Mouse (Mus musculus) bone marrow, adult 2 months (tissue): ENCODE measurements at regions not wholly inside any gene's neighbourhood (a gene's known extent, or its start where the extent isn't known, plus 50 kb on each side); places are given as distances from the start of the nearest gene placed in this dataset.

Experiments
- H3K27ac ChIP-seq: fragments of 200-500 bp; 2 replicates; pipeline ENCODE4 v1.5.1; 2012; ENCODE audit warnings: low read depth, mild to moderate bottlenecking, control low read depth, inconsistent platforms, low read length; ENCODE audit not compliant: control insufficient read depth, poor library complexity, insufficient read depth
- H3K4me1 ChIP-seq: fragments of 200-500 bp; 2 replicates; pipeline ENCODE4 v1.6.1; 2011; ENCODE audit warnings: low read length; ENCODE audit not compliant: control insufficient read depth, insufficient read depth
- H3K4me3 ChIP-seq: fragments of 200-500 bp; replicated peaks from 2 replicates; pipeline ENCODE3; 2011; ENCODE audit warnings: mild to moderate bottlenecking, low read depth, low read length, control low read depth; ENCODE audit not compliant: control insufficient read depth
- CTCF ChIP-seq: fragments of 200-500 bp; IDR thresholded peaks from 2 replicates; pipeline ENCODE4 v1.5.1; 2011; ENCODE audit warnings: low read length, control low read depth; ENCODE audit not compliant: control insufficient read depth, insufficient read depth
- POLR2A ChIP-seq: fragments of 200-500 bp; IDR thresholded peaks from 2 replicates; pipeline ENCODE4 v1.6.1; 2011; ENCODE audit warnings: low read depth, mild to moderate bottlenecking, control low read depth, low read length, borderline replicate concordance; ENCODE audit not compliant: control insufficient read depth
- WGBS: fragments of 180-500 bp; shearing (Covaris S2); methylation state at CpG from one replicate; pipeline ENCODE4 v1.1.7; 2018; 5-methylcytosine and 5-hydroxymethylcytosine counted together

DNA sequence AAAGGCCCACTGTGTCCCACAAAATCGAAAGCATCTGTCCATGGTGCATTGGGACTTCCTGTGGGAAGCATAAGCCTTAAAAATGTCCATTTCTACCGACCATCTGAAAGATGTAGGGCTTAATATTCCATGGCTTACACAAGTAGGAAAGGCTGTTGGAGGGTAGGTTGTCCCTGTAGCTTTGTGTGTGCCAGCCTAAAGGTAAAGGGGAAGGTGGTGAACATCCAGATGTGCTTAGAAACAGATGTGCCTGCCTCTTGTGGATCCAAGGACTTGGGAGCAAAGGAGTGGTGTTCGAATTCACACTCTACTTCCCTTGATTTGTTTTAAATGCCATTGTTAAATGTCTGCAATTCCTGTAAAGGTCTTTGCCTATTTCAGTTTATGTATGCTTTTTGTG is 265.9 kb upstream of the Lyplal1 start:
- TF ChIP-seq POLR2A = no peak
- no peak for TF ChIP-seq CTCF
- Histone ChIP-seq H3K27ac (no peak overlapping the region), H3K4me3 (no peak overlapping the region), H3K4me1 (no peaks in the 10 kb centered on the region)
- WGBS = 71% methylated on average over 3 of the region's 3 CpGs

DNA sequence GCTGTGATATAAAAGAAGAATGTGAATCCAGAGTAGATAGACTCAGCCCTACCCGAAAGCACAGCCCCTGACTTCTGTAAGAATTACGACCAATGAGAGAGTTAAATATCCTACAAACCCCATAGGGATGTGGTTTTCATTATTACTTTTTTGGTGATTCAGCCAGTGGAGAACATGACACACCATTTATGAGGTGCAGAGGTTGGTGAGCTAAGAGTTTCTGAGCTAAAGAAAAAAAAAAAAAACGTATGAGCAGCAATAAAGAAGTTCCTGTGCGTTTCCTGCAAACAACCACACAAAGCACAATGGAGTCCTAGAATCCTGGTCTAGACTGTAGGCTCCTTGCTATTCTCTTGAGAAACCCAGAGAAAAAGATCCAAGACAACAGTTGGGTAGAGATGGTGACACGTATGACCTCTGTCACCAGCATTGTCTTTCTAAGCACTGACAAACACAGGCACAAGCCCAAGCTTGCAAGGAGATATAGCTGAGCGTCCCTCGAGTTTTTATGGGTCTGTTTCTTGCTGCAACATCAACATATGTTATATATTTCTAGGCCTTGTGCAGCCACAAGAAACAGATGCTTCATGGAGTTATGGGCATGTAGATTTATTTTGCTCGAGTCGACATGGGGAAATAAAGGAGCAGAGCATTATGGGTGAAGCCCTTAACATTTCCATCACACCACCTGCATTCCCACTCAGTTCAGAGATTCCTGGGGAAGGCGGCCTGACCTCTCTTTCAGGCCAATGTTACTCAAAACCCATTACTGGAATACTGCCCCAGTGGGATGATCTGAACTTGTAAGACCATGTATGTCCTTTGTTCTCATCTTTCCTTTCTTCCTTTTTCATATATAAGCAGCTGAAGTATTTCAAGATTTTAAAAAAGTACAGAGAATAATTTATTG is 263.1 kb upstream of the Lyplal1 start:
- WGBS = 52% methylated on average over 10 of the region's 10 CpGs
- no peak overlapping the region for H3K27ac ChIP-seq
- no peak overlapping the region for H3K4me3 ChIP-seq
- TF ChIP-seq POLR2A (no peak), CTCF (no peak)
- no peaks in the 10 kb centered on the region for H3K4me1 ChIP-seq

DNA sequence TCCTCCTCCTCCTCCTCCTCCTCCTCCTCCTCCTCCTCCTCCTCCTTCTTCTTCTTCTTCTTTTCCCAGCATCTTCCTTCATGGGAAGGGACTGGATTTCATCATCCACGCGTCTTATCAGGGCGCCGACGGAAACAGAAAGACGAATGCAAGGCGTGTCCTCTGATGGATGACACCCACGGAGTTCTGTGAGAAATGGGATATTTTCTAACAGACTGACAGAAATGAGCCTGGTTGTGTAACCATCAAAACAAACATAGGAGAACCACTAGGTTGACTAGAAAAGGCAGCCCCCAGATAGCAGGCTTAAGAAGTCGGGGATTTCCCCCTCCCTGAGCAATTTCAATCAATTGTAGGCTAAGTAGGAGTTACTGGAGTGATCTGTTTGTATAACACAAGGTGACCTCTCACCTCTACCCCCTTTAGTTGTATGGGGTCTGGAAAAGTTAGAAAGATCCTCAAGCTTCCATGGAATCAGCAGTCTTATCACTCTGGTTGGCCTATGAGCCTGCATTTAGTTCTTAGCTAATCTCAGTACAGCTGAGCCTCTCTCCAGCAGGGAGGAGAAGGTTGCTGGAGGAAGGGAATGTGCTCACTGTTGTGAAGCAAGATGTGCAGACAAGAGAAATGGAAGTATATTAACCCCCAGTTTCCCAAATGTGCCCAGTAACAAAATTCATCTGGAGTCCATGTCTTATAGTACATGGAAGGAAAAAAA is 260.0 kb upstream of the Lyplal1 start:
- H3K27ac ChIP-seq = no peak overlapping the region
- WGBS = 77% methylated on average over 9 of the region's 9 CpGs
- no peaks in the 10 kb centered on the region for H3K4me1 ChIP-seq
- TF ChIP-seq POLR2A = no peak
- TF ChIP-seq CTCF = no peak
- no peak overlapping the region for H3K4me3 ChIP-seq

DNA sequence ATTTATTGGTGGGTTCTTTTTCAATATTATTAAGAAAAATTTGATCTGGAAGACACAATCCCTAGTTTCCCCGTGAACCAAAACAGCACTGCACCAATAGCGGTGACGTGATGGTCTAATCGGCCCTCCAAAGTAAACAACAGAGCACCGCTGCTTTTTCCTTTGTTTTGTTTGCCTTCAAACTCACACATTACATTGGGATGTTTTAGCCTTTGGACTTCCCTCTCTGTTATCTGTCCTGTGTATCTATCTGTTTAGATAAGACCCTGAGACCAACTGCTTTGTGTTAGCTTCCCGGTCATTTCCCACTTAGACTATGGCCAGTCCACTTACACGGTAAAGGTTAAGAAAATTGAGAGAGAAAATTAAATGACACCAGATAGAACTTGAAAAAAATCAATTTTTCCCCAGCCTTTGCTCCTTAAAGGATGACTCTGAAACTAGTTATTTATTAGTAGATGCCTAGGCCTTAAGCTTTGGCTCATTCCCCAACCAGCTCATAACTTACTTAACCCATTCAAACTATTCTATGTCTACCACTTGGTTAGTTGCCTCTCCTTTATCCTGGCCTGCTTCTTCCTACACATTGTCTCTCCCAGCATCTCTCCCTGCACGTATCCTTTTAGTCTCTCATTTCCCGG is 257.0 kb upstream of the Lyplal1 start:
- WGBS = 64% methylated on average over 9 of the region's 9 CpGs
- TF ChIP-seq CTCF (no peak), POLR2A (no peak)
- Histone ChIP-seq H3K4me3 (no peak overlapping the region), H3K4me1 (no peaks in the 10 kb centered on the region), H3K27ac (no peak overlapping the region)

DNA sequence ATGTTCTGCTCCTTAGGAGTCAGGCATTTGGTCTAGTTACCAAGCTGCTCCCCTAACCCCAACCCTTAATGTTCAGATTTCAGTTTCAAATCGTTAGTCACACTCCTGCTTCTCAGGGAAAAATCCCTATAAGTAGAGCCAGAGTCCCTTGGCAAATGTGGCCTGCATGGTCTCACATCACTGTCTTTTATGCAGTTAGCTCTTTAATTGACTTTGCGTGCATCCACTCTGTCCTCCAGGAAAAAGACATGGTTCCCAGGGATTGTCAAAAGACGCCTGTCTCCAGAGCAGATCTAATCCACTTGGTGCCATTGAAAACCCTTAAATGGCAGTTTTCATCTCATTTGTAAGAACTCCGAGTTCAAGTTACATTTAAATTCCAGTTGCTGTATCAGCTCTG is 256.3 kb upstream of the Lyplal1 start:
- Histone ChIP-seq H3K4me3 (no peak overlapping the region), H3K27ac (no peak overlapping the region), H3K4me1 (no peaks in the 10 kb centered on the region)
- TF ChIP-seq CTCF = no peak
- no peak for TF ChIP-seq POLR2A
- 74% methylated on average over 4 of the region's 4 CpGs for WGBS

DNA sequence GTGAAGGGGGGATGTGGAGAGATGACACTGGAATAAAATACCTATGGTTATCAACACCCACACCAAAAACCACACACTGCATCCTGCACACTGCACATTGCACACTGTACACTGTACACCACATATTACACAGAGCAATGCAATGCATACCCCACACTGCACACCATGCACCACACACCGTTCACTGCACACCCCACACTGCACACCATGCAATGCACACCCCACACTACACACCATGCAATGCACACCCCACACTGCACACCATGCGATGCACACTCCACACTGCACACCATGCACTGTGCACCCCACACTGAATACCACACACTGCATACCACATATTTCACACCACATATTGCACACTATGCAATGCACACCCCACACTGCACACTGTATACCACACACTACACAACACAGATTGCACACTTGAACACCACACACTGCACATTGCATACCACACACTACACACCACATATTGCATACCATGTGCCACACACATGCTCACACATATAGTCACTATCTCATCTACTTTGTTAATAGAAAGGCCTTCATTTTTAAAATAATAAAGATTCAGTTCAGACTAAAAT is 255.8 kb upstream of the Lyplal1 start:
- no peak overlapping the region for H3K27ac ChIP-seq
- no peak overlapping the region for H3K4me3 ChIP-seq
- TF ChIP-seq CTCF = no peak
- no peak for TF ChIP-seq POLR2A
- H3K4me1 ChIP-seq = no peaks in the 10 kb centered on the region
- 77% methylated on average over 2 of the region's 2 CpGs for WGBS

DNA sequence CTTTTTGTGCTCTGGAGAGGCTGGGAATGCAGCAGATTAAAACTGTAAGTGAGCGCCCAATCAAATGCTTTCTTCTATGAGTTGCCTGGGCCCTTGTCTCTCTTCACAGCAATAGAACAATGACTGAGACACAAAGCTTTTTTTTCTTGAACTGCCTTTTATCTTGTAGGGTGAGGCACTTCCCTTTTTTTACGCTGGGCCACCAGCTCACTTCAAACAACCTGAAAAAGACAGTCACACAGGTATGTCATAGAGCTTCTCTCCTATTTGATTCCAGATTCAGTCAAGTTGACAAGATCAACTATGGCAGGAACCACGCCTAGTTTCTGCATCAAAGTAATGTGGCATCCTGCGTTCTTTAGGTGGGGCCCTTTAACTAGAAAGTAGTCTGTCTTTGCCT is 246.2 kb upstream of the Lyplal1 start:
- WGBS = 67% methylated on average over 4 of the region's 4 CpGs
- Histone ChIP-seq H3K4me3 (no peak overlapping the region), H3K4me1 (no peaks in the 10 kb centered on the region), H3K27ac (no peak overlapping the region)
- no peak for TF ChIP-seq POLR2A
- no peak for TF ChIP-seq CTCF
